Mouse (Mus musculus) limb, embryonic 14.5 days (tissue): ENCODE measurements at regions not wholly inside any gene's neighbourhood (a gene's known extent, or its start where the extent isn't known, plus 50 kb on each side); places are given as distances from the start of the nearest gene placed in this dataset.

ENCODE experiments used
- ATAC-seq: fragments of 200-750 bp; cut with Nextera tagmentation; 2 replicates; pipeline ENCODE4 v1.8.0; 2017; ENCODE audit warnings: low read depth, moderate number of reproducible peaks, moderate TSS enrichment; ENCODE audit not compliant: low FRiP score
- DNase-seq: peaks from one replicate; pipeline ENCODE4 v3.0.0-alpha.2; 2015; ENCODE audit warnings: low spot score
- H3K27ac ChIP-seq: fragments of 300-500 bp; sonication (generic); replicated peaks from 2 replicates; pipeline ENCODE4 v1.5.1; 2014; ENCODE audit warnings: low read depth, mild to moderate bottlenecking, low read length, moderate library complexity, mixed read lengths
- H3K27me3 ChIP-seq: fragments of 300-500 bp; sonication (generic); 2 replicates; pipeline ENCODE4 v1.6.1; 2014; ENCODE audit warnings: low read length, mixed read lengths; ENCODE audit not compliant: control insufficient read depth, insufficient read depth
- H3K36me3 ChIP-seq: fragments of 300-500 bp; sonication (generic); 2 replicates; pipeline ENCODE4 v1.6.1; 2014; ENCODE audit warnings: mild to moderate bottlenecking, low read length, moderate library complexity, mixed read lengths; ENCODE audit not compliant: control insufficient read depth, insufficient read depth
- H3K4me1 ChIP-seq: fragments of 300-500 bp; sonication (generic); 2 replicates; pipeline ENCODE4 v1.6.1; 2014; ENCODE audit warnings: antibody characterized with exemption, low read length, mixed read lengths; ENCODE audit not compliant: control insufficient read depth, insufficient read depth
- H3K4me2 ChIP-seq: fragments of 300-500 bp; sonication (generic); replicated peaks from 2 replicates; pipeline ENCODE4 v1.6.1; 2014; ENCODE audit warnings: low read depth, mild to moderate bottlenecking, low read length, moderate library complexity; ENCODE audit not compliant: severe bottlenecking
- H3K4me3 ChIP-seq: fragments of 300-500 bp; sonication (generic); replicated peaks from 2 replicates; pipeline ENCODE4 v1.5.1; 2014; ENCODE audit warnings: low read length
- H3K9ac ChIP-seq: fragments of 300-500 bp; sonication (generic); 2 replicates; pipeline ENCODE4 v1.6.1; 2014; ENCODE audit warnings: mild to moderate bottlenecking, low read depth, low read length, moderate library complexity; ENCODE audit not compliant: severe bottlenecking
- H3K9me3 ChIP-seq: fragments of 300-500 bp; sonication (generic); 2 replicates; pipeline ENCODE4 v1.6.1; 2016; ENCODE audit warnings: low read length; ENCODE audit not compliant: control insufficient read depth
- POLR2A ChIP-seq: fragments of 200-500 bp; IDR thresholded peaks from 2 replicates; pipeline ENCODE4 v1.8.0; 2012; ENCODE audit warnings: inconsistent platforms, mild to moderate bottlenecking, moderate library complexity, borderline replicate concordance; ENCODE audit not compliant: insufficient read depth, insufficient read length; ENCODE audit errors: extremely low read depth
- WGBS: fragments of 180-500 bp; shearing (Covaris S2); extraction: QIAGEN DNeasy Blood & Tissue Kit; methylation state at CpG from one replicate; pipeline ENCODE4 v1.1.7; 2014; 5-methylcytosine and 5-hydroxymethylcytosine counted together

DNA sequence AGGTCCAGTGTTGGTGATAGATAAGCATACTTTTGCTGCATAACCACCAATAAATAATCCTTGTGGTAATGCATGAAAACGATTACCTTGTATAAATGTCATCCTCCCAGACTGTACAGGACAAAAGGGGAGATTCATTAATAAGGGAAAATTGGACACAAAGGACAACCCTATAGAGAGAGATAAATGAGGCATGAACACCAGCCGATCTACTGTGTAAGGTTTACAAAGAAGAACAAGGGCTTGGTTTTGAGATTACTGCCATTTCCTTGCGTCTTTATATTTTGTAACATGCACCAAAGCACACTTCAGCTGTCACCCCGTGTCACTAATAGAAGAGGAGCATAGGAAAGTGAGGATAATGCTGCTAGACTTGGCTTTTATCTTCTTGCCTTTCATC, 162.5 kb downstream of the Psat1 start:
- H3K4me2 ChIP-seq, result no peak overlapping the region
- no peak for TF ChIP-seq POLR2A
- H3K4me1 ChIP-seq, result no peaks in the 10 kb centered on the region
- H3K27ac ChIP-seq, result no peak overlapping the region
- DNase-seq, result no peak
- no peak for ATAC-seq
- H3K9ac ChIP-seq, result no peak overlapping the region
- no peaks in the 10 kb centered on the region for H3K36me3 ChIP-seq
- 75% methylated on average over 4 of the region's 4 CpGs for WGBS
- H3K4me3 ChIP-seq, result no peak overlapping the region
- 0 out of 2 replicates have a peak, but pooled peaks cover under 1% of the 10 kb centered on the region for H3K27me3 ChIP-seq
- H3K9me3 ChIP-seq, result no peaks in the 10 kb centered on the region

DNA sequence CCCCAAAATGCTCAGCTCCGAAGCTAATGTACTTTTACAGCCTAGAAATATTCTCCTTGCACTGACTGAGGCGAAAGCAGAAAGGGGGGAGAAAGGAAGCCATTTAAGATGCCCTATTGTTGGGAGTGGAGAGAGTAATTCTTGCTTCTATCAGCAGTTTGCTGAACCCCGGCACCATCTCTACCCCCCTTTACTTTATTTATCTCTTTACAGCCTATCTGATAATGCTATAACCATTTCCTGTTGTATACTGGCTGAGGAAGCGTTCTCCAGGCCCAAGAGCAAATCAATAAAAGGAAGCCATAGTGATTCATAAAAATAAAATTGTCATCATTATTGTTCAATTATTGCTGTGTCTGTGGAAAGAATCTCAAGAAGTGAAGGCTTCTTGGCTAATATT, 177.5 kb downstream of the Psat1 start:
- WGBS, result 58% methylated on average over 4 of the region's 4 CpGs
- TF ChIP-seq POLR2A, result no peak
- H3K4me1 ChIP-seq, result peaks cover 13% of the 10 kb centered on the region; the same call in 1 of the 2 replicates
- no peak overlapping the region for H3K27ac ChIP-seq
- H3K9ac ChIP-seq, result no peak overlapping the region
- H3K4me3 ChIP-seq, result no peak overlapping the region
- H3K9me3 ChIP-seq, result no peaks in the 10 kb centered on the region
- H3K4me2 ChIP-seq, result no peak overlapping the region
- H3K27me3 ChIP-seq, result no peaks in the 10 kb centered on the region
- ATAC-seq (no peak), DNase-seq (no peak)
- no peaks in the 10 kb centered on the region for H3K36me3 ChIP-seq

GRCm38 (mm10) chr19:15761086-15761485, 186.1 kb downstream of the Psat1 start:
- H3K9me3 ChIP-seq, result no peaks in the 10 kb centered on the region
- H3K4me1 ChIP-seq, result no peaks in the 10 kb centered on the region
- H3K36me3 ChIP-seq, result no peaks in the 10 kb centered on the region
- DNase-seq, result no peak
- no peak overlapping the region for H3K9ac ChIP-seq
- no peak for ATAC-seq
- H3K27me3 ChIP-seq, result no peaks in the 10 kb centered on the region
- H3K27ac ChIP-seq, result no peak overlapping the region
- no peak overlapping the region for H3K4me3 ChIP-seq
- 79% methylated on average over 4 of the region's 4 CpGs for WGBS
- H3K4me2 ChIP-seq, result no peak overlapping the region
- no peak for TF ChIP-seq POLR2A

- 65% methylated on average over 8 of the region's 8 CpGs for WGBS
Measured at GRCm38 (mm10) chr19:15745026-15745777, 201.9 kb downstream of the Psat1 start.

DNA sequence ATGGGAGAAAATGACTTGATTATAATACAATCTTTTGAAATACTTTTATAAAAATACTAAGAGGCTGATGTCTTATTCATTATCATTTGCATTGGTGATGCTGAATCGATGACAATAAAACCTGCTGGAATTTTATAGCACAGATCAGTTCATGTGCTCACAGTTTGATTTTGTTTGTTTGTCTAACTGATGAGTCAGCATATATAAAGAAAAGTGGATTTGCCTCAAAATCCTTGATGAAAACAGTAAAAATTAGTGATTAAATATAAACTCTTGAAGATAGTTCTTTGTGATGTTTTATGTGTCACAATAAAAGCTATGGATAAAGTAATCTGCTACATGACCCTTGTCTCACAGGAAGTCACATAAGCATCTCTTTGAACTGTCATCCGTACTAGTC, 210.9 kb downstream of the Psat1 start:
- 84% methylated on average over 2 of the region's 2 CpGs for WGBS
- no peak for TF ChIP-seq POLR2A
- DNase-seq (no peak), ATAC-seq (no peak)
- Histone ChIP-seq H3K36me3 (no peaks in the 10 kb centered on the region), H3K27ac (no peak overlapping the region), H3K4me1 (no peaks in the 10 kb centered on the region), H3K9me3 (no peaks in the 10 kb centered on the region), H3K9ac (no peak overlapping the region), H3K4me3 (no peak overlapping the region), H3K4me2 (no peak overlapping the region), H3K27me3 (no peaks in the 10 kb centered on the region)

More at GRCm38 (mm10) chr19:15745026-15745777, 201.9 kb downstream of the Psat1 start:
- no peak overlapping the region for H3K27ac ChIP-seq
- DNase-seq (no peak), ATAC-seq (no peak)
- no peaks in the 10 kb centered on the region for H3K27me3 ChIP-seq
- H3K4me3 ChIP-seq, result no peak overlapping the region
- H3K36me3 ChIP-seq, result no peaks in the 10 kb centered on the region
- H3K4me2 ChIP-seq, result no peak overlapping the region
- H3K9me3 ChIP-seq, result no peaks in the 10 kb centered on the region
- no peak overlapping the region for H3K9ac ChIP-seq
- H3K4me1 ChIP-seq, result no peaks in the 10 kb centered on the region
- no peak for TF ChIP-seq POLR2A
